Mouse (Mus musculus) cerebellum, adult 2 months (tissue): ENCODE data around the gene Ccdc88c.

ENCODE experiments used
- CTCF ChIP-seq: fragments of 200-500 bp; IDR thresholded peaks from 2 replicates; pipeline ENCODE4 v1.5.1; 2011; ENCODE audit warnings: low read depth, mild to moderate bottlenecking, control low read depth, low read length, moderate library complexity, borderline replicate concordance; ENCODE audit not compliant: insufficient read depth
- POLR2A ChIP-seq: fragments of 200-500 bp; IDR thresholded peaks from 2 replicates; pipeline ENCODE4 v1.6.1; 2011; ENCODE audit warnings: low read length, control low read depth, borderline replicate concordance; ENCODE audit not compliant: insufficient read depth

GRCm38 (mm10) chr12:100965298-100965697, 63.6 kb downstream of the Ccdc88c start:
- no peak for TF ChIP-seq POLR2A
- TF ChIP-seq CTCF = no peak
